Mouse (Mus musculus): ENCODE measurements at regions not wholly inside any gene's neighbourhood (a gene's known extent, or its start where the extent isn't known, plus 50 kb on each side); places are given as distances from the start of the nearest gene placed in this dataset.
A peak's percentile ranks its signal among the peaks of the same experiment; 100 is the strongest.

- DNase-seq (ENCODE audit: low spot score): no peak
These were observed 199.1 kb upstream of the Maf start for GRCm38 (mm10) chr8:115906650-115907049.

GRCm38 (mm10) chr8:115903853-115904420 lies 196.3 kb upstream of the Maf start:
- no peak for DNase-seq (ENCODE audit: low spot score)

GRCm38 (mm10) chr8:115897521-115898178 lies 190.1 kb upstream of the Maf start:
- DNase-seq (ENCODE audit: low spot score): no peak

GRCm38 (mm10) chr8:115897086-115897485 lies 189.5 kb upstream of the Maf start:
- DNase-seq (ENCODE audit: low spot score): no peak

GRCm38 (mm10) chr8:115896066-115896465 lies 188.5 kb upstream of the Maf start:
- DNase-seq (ENCODE audit: low spot score): no peak

- no peak for DNase-seq (ENCODE audit: low spot score)
These were observed 180.7 kb upstream of the Maf start for GRCm38 (mm10) chr8:115888278-115888677.

GRCm38 (mm10) chr8:115885121-115885743 lies 177.6 kb upstream of the Maf start:
- DNase-seq (ENCODE audit: low spot score): peak; percentile 13

- no peak for DNase-seq (ENCODE audit: low spot score)
These were observed 176.2 kb upstream of the Maf start for GRCm38 (mm10) chr8:115883808-115884207.

GRCm38 (mm10) chr8:115881881-115882280 lies 174.3 kb upstream of the Maf start:
- no peak for DNase-seq (ENCODE audit: low spot score)

- no peak for DNase-seq (ENCODE audit: low spot score)
These were observed 167.2 kb upstream of the Maf start for GRCm38 (mm10) chr8:115874789-115875188.

- DNase-seq (ENCODE audit: low spot score): no peak
These were observed 163.8 kb upstream of the Maf start for GRCm38 (mm10) chr8:115871381-115871780.

GRCm38 (mm10) chr8:115861381-115861780 lies 153.8 kb upstream of the Maf start:
- no peak for DNase-seq (ENCODE audit: low spot score)

GRCm38 (mm10) chr8:115859406-115859805 lies 151.8 kb upstream of the Maf start:
- no peak for DNase-seq (ENCODE audit: low spot score)

- DNase-seq (ENCODE audit: low spot score): no peak
These were observed 149.2 kb upstream of the Maf start for GRCm38 (mm10) chr8:115856816-115857215.

GRCm38 (mm10) chr8:115855934-115856629 lies 148.5 kb upstream of the Maf start:
- no peak for DNase-seq (ENCODE audit: low spot score)

GRCm38 (mm10) chr8:115854209-115854900 lies 146.8 kb upstream of the Maf start:
- no peak for DNase-seq (ENCODE audit: low spot score)

- DNase-seq (ENCODE audit: low spot score): no peak
These were observed 143.0 kb upstream of the Maf start for GRCm38 (mm10) chr8:115850552-115850951.

- DNase-seq (ENCODE audit: low spot score): no peak
These were observed 125.8 kb upstream of the Maf start for GRCm38 (mm10) chr8:115833391-115833790.

GRCm38 (mm10) chr8:115831675-115832074 lies 124.1 kb upstream of the Maf start:
- no peak for DNase-seq (ENCODE audit: low spot score)

- no peak for DNase-seq (ENCODE audit: low spot score)
These were observed 122.5 kb upstream of the Maf start for GRCm38 (mm10) chr8:115830012-115830662.

GRCm38 (mm10) chr8:115826516-115826915 lies 118.9 kb upstream of the Maf start:
- DNase-seq (ENCODE audit: low spot score): no peak

All from embryo, embryonic 10 days (tissue).